Mouse (Mus musculus) CD8-positive naive resting alpha-beta T cell, adult 2 months (primary cell): ENCODE results near the gene Camkmt.

ENCODE experiments used
- DNase-seq, 2 experiments: peaks; one replicate each; pipeline ENCODE4 v3.0.0; 2022; ENCODE audit warnings: low read depth in 2 of 2, low spot score in 2 of 2

The Camkmt gene

DNA sequence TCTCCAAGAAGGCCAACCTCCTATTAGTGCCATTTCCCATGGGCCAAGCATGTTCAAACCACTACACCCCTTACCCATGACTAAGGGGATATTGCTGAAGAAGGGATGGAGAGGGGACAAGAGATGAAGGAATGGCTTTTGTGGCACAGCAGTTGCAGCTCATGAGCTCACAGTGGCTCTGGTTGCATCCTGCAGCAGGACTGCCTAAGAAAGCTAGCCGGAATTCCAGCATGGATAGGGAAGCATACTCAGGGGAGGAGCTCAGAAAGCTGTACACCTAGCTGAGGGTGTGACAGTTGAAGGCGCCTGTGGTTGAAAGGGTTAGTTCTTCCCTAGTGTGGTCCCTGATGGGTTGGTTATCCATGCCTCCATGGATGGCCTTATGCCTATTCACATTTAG, 78.4 kb downstream of the Camkmt start:
- DNase-seq: no peak

DNA sequence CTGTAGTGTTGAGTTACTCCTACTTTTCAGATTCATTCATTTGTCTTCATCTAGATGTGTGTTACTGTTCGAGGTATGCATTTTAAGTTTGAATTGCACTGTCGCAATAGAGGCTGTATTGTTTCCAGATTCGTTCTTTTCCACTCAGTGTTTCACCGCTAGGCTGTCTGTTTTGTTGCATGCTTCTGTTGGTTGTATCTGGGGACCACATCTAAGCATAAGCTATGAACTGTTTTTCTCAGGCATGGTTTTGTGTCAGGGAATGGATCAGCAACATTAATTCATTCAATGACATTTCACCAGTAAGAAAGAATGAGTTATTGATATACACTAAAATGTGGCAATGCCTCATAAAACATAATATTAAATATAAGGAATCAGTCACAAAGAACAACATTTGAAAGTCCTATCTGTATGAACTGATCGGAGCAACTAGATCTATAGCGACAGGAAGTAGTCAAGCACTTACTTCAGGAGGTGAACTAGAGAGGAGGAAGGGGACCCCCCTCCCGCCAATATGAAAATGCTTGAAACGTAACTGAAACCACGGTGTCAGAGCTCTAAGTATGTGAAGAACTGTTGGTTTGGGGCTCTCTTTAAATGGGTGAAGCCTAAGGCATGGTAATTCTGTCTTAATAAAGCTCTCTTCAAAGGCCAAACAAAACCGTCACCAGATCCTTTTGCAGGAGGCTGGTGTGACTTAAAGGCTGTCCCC, 80.3 kb downstream of the Camkmt start:
- DNase-seq: no peak

DNA sequence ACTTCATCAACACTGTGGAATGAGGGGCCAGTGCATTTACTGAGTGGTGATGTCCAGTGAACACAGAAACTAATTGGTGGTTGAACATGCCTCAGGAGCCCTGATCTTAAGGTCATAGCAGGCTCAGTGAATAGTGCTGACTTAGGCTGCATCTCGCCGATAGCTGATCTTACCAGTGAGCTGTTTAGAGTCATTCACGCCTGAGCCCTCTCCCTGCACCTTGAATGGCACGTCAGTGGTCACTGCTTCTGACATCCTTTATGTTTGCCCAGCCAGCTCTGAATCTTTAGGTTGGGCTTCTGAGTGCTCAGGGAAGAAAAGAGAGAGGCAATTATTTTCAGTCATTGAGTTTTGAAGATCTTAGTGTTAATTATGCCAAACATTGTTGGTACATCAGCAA, 81.6 kb downstream of the Camkmt start:
- DNase-seq: no peak

DNA sequence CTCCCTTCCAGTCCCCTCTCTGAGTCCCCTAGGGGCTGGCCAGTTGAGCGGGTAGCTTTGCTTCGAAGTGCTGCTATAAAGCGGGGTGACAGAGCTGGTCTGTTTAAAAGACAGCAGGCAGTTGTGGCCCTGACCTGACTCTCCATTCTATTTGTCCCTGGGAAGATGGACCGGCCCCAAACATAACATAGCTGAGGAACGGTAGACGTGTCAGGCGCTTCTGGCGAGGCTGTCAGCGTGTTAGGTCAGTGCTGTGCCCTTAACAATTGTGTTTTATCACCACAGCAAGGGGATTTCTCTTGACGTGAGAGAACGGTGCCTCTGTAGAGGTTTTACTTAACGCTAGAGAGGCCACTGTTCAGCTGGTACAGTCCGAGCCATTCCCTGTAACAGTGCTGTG, 86.9 kb downstream of the Camkmt start:
- DNase-seq: no peak

DNA sequence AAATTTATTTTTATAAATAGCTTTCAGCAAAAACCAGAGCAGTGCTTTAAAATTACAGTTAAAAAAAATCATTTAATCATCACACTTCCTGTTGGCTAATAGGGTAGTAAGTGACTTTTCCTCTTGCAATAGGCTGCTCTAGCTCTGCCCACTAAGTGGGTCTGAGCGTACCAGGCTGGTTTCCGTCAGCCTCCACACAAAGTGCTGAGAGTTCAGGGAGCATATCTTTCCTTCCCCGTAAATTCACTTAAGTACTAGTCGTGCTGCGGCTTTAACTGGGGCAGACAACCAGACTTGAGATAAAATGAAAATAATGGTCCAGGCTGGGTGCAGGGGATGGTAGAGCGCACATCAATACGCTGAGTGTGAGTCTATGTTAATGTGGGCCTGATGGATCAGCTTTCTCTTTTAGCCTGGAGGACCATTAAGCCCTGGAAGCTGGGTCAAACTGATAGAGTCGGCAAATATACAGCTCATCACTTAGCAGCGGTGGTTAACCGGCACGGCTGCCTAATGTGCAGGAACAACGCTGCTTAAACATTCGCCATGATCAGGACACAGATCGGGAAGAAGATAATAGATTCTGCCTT, 90.2 kb downstream of the Camkmt start:
- DNase-seq: no peak

DNA sequence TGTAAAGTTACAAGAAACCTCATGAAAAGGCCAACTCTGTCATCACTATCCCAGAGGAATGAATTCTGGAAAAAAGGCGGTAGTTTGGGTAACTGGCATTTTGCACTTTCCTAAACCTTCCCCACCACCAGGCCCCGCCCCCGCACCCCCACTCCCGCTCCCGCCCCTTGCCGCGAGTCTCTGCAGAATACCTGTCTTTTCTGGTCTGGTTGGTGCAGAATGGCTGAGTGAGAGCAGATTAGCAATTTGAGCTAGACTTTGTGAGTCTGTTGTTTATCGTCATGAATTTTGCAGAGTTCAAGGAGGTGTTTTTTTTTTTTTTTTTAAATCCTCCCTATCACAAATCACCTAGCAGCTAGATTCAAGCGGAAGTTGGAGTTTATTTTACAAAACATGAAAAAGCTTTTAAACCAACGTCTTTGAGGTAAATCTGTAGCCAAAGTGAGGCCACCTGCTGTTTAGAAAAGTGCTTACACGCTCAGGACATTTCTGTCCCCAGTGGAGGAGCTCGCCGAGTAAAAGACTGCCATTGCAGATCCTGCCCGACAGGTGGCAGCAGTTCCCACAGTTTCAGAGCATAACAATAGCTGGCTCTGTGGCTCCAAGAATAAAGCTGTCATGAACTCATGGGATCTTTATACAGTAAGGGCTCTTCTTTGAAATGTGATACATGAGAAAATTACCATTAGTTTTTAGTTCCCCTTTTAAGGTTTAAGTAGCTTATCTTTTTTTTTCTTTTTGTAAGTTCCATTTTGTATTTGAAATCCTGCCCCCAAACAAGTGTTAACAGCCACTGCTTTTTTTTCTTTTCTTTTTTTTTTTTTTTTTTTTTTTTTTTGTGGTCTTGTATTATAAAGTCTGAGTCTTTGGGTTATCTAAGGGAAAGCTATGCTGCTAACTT, 99.1 kb downstream of the Camkmt start:
- peak; percentile 78 to 89 for DNase-seq

DNA sequence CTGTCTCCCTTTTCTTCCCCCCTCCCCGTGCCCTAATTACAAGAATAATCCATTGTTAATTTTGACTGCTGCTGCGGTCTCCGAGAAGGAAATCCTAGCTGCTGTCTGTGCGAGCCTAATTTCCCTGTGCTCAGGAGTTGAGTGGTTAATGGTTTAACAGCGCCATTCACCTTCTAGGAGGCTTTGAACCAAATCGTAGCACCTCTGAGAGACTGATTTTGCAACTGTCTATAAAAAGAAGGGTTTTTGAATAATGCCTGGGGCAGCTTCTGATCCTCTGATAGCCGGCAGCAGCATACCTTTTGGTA, 99.7 kb downstream of the Camkmt start:
- DNase-seq: no peak

DNA sequence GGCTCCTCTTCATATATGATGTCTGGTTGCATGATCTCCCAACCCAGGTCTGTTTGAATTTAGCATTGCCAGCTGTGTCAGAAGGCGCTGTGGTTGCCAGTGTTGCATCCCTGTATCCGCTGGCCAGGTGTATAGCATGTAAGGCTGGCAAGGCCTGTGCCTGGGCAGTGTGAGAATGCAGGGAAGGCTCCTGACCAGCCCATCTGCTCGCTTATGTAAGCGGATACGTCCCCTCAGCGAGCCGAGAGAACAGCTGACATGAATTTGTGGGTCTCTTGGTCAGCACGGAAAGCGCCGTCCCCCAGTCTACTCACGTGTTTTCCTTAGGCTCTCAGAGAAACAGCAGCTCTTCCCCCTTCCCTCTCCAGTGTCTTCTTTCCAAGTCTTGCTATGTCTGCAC, 102.9 kb downstream of the Camkmt start:
- no peak for DNase-seq

DNA sequence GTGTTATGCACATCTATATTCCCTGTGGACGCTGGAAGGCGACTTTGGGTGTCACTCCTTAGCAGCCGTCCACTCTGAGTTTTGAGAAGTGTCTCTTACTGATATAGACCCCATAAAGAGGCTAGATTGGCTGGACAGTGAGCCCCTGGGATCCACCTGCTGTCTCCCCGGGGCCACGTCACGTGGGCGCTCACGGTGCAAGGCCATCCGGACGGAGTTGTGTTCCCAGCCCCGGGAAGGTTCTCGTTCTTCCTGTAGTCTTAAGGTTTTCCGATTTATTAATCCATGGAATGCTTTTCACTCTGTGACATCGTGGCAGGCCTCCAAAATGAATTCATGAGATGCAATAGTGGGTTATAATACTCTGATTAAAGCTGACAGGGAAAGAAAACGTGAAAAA, 108.4 kb downstream of the Camkmt start:
- no peak for DNase-seq

DNA sequence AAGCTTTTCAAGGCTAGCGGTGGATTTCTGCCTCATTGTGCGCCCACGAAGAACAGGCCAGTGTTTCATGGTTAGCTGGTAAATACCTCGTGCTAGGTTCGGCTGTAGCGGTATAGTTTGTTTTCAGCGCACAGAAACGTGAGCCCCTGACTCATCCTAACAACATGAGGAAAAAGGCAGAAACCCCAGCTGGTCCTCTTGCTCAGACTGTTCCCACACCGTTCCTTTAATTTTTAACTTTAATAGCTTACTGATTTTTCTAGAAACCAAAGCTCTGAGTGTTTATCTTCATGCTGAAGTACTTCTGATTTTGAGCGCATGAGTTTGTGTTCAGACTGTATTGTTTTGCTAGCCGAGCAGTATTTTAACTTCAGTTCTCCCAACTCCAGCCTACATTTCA, 109.0 kb downstream of the Camkmt start:
- no peak for DNase-seq

DNA sequence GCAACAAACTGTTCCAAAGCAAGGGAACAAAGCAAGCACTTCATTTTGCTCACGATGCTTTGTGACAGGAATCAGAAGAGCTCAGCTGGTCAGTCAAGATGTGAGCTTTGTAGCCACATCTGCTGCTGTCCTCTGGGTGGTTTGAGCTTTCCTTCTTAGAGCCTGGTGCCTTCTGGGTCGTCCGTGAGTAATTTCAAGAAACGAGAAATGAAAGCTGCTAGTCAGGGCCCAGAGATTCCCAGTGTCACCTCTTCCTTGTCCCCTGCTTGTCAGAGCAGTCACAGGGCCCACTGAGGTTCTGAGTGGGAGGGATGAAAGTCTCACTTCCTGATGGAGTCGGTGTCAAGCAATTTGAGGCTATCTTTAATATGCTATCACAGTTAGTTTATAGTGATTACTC, 127.7 kb downstream of the Camkmt start:
- no peak for DNase-seq

DNA sequence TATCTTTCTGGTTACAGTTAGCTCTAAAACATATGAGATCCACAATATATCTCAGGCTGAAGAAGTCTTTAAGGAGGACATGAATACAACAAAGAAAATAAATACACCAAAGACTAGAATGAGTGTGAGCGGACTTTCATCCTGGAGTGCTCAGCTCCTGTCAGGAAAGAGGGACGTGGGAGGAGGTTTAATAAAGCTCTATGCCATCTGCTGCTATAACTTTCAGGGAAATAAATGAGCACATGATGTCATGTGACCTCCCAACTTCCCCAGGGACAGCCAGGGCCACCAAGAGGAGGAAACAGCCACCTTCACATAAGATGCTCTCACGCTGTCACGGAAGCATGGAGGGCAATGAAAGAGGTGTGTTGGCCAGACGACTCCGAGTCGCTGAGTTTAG, 151.8 kb downstream of the Camkmt start:
- no peak for DNase-seq

DNA sequence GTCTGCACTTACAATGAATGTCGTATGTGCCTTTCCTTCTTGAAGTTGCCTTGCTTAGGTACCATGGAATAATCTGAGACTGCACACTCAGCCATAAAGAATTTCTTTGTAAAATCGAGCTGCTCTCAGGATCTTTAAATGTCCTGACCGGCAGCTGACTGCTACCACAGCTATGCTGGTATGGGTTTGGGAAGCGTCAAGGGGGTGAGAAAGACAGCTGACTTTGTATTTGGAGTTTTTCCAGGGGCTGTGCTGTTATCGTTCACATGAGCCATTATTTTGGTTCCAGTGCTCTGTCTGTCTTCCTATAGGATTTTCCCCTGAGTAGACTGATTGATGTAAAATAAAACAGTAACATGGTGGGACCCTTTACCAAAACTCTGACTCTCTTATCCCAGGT, 158.6 kb downstream of the Camkmt start:
- DNase-seq: no peak

DNA sequence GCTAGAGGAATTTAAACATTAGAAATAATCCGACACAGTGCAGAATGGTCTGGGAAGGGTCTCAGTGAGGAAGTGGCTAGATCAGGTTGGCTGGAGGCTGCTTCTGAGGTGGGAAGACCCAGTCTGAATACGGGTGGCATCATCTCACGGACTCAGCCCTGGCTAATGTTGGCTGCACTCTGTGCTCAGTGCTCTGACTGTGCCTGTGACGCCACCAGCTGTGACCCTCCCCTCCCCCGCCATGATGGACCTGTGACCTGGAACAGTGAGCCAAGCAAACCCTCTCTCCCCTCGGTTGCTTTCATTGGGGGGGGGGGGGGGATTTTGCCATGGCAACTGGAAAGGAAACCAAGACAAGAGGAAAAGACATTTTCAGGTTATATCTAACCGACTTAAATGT, 159.4 kb downstream of the Camkmt start:
- no peak for DNase-seq

DNA sequence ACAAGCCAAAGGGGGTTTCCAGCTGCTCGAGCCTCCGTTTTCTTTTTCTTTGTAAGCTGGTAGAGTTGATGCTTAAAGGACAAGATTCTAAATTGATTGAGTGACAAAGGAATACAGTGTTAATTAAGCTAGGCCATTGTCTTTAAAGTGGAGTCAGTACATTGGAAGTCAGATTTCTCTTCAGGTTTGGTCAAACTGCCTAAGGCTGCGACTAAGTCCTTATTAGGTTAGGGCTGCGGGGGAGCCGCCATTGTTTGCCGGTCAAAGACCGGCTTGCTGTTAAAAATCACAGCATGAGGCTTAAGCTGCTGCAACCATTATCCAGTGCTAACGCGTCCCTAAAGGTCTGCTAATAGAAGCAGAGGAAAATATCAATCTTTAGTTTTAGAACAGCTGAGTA, 166.6 kb downstream of the Camkmt start:
- no peak for DNase-seq

DNA sequence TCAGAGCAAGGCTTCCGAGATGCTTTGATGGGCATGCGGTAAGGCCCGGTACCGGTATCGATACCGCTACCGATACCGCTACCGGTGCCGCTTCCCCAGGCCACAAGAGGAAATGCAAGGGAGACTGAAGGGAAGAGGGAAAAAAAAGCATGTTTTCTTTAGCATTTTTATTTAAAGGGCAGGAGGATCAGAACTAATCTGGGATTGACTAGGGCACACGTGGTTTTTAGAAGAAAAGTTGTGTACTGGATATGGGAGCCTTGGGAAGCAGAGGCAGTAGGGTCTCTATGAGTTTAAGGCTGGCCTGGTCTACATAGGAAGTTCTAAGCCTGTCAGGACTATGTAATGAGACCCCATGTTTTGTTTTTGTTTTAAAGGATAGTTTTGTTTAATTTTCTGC, 167.0 kb downstream of the Camkmt start:
- DNase-seq: no peak

DNA sequence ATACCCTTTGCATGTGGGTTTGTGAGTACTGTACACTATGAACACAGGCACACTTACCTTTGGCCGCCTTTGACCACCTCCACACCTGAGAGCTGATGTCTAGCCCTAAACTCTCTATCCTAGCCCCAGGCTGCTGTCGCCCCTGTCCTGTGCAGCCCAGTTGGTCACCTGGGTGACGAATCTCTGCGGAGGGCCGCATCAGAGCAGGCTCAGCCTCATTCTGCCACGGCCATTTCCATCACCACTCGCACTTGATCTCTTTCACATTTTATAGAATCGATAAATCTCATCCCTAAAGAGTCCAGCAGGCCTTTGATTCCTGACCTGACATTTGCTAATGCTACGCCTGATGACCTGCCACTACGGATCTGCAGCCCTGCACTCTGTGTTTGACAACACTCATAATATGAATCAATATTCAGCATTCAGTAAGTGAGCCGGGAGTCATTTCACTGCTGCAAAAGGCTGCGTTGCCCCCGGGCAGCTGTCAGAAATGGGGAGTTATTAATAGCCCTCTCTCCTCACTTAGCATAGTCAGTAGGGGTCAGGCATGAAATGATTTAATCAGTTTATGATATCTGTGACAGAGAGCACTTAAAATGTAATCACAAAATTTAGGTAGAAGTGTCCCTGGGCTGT, 168.5 kb downstream of the Camkmt start:
- DNase-seq: no peak

DNA sequence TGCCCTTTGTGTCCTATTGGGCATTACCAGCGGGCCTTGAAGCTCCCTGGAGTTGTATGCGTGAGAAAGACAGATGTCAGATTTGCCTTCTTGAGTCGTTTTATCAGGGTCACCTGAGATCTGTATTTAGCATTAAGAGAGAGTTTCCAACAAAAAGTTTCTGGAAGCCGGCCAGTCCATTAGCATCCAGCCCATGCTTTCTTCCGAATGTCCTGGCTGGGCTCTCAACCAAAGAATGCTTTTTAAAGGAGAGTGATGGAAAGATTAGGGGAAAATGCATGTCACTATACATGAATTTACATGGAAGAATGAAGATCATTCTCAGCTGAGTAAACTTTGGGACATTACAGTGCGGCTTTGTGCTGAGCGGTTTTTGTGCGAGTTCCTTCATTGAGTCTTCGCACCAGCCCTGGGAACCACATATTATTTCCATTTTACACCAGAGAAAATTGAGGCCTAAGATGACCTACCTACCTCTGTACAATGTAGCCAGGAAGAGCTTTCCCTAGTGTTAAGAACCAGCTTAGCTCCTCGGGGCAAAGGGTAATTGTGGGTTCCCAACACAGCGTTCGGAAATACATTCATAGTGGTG, 176.6 kb downstream of the Camkmt start:
- no peak for DNase-seq

DNA sequence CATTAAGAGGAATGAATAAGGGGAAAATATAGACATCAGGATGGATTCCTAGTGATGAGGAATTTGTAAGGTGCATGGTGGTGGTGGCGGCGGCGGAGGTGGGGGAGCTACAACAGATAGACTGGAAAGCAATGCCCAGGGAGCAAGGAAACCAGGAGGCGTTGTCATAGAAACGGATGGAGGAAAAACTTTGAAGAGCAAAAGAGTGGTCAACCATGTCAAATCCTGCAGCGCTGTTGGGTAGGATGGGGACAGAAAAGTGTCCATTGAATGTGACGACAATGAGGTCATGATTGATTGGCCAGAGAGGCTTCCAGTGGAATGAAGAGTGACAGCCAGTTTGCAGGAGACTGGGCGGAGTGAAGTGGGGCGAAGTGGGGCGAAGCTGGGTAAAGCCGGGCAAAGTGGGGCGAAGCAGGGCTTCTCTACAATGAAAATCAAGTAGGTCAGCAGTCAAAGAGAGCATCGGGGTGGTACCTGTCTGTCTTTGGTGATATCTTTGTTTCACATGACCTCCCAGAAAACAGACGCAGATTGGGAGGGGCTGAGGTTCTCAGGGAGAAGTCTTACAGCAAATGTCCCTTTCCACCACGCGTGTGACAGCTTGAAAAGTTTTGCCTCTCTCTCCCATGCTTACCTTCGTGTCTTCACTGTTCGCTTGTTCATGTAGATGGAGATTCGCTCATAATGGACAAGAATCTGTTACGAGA, 181.3 kb downstream of the Camkmt start:
- DNase-seq: no peak

DNA sequence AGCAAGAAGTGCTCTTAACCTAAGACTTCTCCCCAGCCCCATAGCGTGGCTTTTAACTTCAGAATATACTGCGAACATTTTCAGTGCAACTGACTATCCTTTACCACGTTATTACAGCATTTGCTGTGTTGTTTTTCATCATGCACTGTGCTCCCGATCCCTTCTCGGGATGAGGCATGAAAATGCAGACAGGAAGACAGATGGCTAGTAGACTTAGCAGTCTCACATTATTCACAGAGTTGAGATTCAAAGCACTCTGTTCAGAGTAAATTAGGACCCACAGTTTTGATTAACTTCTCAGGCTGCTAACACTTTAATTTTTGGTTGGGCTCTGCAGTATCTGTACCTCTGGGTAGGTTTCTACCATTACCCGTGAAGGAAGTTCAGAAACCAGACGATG, 189.4 kb downstream of the Camkmt start:
- DNase-seq: no peak

DNA sequence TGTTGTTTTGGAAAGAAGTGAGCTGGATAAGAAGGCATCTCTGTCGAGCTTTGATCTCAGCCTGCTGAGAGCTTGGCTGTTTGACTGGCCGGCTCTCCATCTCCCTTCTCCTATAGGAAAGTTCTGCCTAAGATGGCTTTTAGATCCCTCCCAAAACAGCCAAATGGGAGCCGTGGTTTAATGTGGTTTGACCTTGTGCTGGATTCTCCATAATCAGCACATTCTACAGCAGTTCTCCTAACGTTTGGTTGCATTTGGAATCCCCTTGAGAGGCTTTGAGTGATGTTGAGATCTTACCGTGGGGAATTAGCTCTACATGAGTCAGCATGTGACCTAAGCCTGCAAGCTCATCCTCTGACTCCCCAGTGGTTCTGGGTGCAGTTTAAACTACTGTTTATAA, 192.1 kb downstream of the Camkmt start:
- DNase-seq: no peak
